9 mouse cellular contexts compared by ENCODE assay signal in genomic region chr19:7172051-7172866, GRCm38 (mm10). TPM values are rescaled to one million over a fixed set of nuclear protein-coding genes. Genes with fewer than 3 reads are reported as not detected.
A peak's percentile ranks its signal among the peaks of the same experiment; 100 is the strongest.
DNase-seq lines count a peak whose midpoint lies in the region; ATAC-seq and TF ChIP-seq lines count a peak whose summit lies in the region.
"Had no signal": no experiment of that assay in that cellular context is flagged by ENCODE, and none has a peak within 500 bp of the region (broad histone marks: within the 10 kb centered on the region; RNA-seq: fewer than 3 reads in every experiment).

No protein-coding gene starts in this region.

- no peak overlapping the region for H3K27ac ChIP-seq in liver, embryonic 12.5 days
- no peak overlapping the region for H3K27ac ChIP-seq in forebrain, postnatal 0 days (ENCODE audit: low read depth, low read length)

- TF ChIP-seq CTCF in forebrain, postnatal 0 days (IDR thresholded peaks at IDR 0.05; ENCODE audit: low read depth): no peak

- 36% methylated on average over 13 of the region's 13 CpGs for WGBS in liver, embryonic 12.5 days (ENCODE audit: insufficient replicate concordance)
- 8% methylated on average over 13 of the region's 13 CpGs for WGBS in forebrain, postnatal 0 days

- no peak overlapping the region for H3K9ac ChIP-seq in liver, embryonic 12.5 days
- H3K9ac ChIP-seq in forebrain, postnatal 0 days: no peak overlapping the region

- no peak overlapping the region for H3K4me2 ChIP-seq in liver, embryonic 12.5 days
- H3K4me2 ChIP-seq in forebrain, postnatal 0 days (ENCODE audit: low read depth): peak overlapping the region; percentile 13; the same call in 1 of the 2 replicates

- no peaks in the 10 kb centered on the region for H3K36me3 ChIP-seq in liver, embryonic 12.5 days
- H3K36me3 ChIP-seq in forebrain, postnatal 0 days (ENCODE audit: insufficient read depth): no peaks in the 10 kb centered on the region

- H3K9me3 ChIP-seq in liver, embryonic 12.5 days (replicated peaks): no peaks in the 10 kb centered on the region
- no peaks in the 10 kb centered on the region for H3K9me3 ChIP-seq in forebrain, postnatal 0 days (ENCODE audit: low read length)

- peaks cover 78% of the 10 kb centered on the region for H3K27me3 ChIP-seq in liver, embryonic 12.5 days (replicated peaks)
- H3K27me3 ChIP-seq in forebrain, postnatal 0 days (ENCODE audit: insufficient read depth, low read length): no peaks in the 10 kb centered on the region
- H3K27me3 ChIP-seq: Patski had no signal

- ATAC-seq in liver, embryonic 12.5 days: no peak; the same call in 1 of the 2 replicates
- ATAC-seq in forebrain, postnatal 0 days: peak; percentile 96
- no peak for ATAC-seq in granulocyte monocyte progenitor cell, adult 5-6 weeks (replicated peaks; ENCODE audit: poor library complexity, severe bottlenecking)

- DNase-seq in liver: peak; percentile 39
- DNase-seq in forebrain, postnatal 0 days: peak; percentile 83
- DNase-seq in kidney, postnatal 25 days: peak; percentile 72 to 88
- DNase-seq in lung, postnatal 10 days: peak; percentile 49
- peak; percentile 78 for DNase-seq in right cerebral cortex, postnatal 14 days
- no peak for DNase-seq in B cell, adult 2 months

- peaks cover 21% of the 10 kb centered on the region for H3K4me1 ChIP-seq in liver, embryonic 12.5 days
- H3K4me1 ChIP-seq in forebrain, postnatal 0 days (ENCODE audit: insufficient read depth): peaks cover 11% of the 10 kb centered on the region

- no peak overlapping the region for H3K4me3 ChIP-seq in liver, embryonic 12.5 days
- no peak overlapping the region for H3K4me3 ChIP-seq in forebrain, postnatal 0 days (ENCODE audit: low read depth, low read length)

RNA-seq across cellular contexts. Expression of gene Otub1, which starts 33.9 kb away (rescaled TPM):
- 85.0 and 85.2 TPM in 2 replicates for polyA plus RNA-seq in liver, embryonic 12.5 days (2016; fragmentation: Nextera tagmentation; extraction: Ambion mirVana)
- total RNA-seq in forebrain, postnatal 0 days (2014; rRNA removed): 248 and 252 TPM in 2 replicates
- 286 and 290 TPM in 2 replicates for polyA plus RNA-seq in forebrain, postnatal 0 days (2015; fragmentation: Nextera tagmentation; extraction: Ambion mirVana)
- 61.0 and 61.2 TPM in 2 replicates for total RNA-seq in granulocyte monocyte progenitor cell, adult 5-6 weeks (2014; fragmentation: Nextera tagmentation)
- 63.0 and 69.0 TPM in 2 replicates for total RNA-seq in granulocyte monocyte progenitor cell, adult 5-6 weeks (2017)

RNA-seq across cellular contexts. Expression of gene Cox8a, which starts 45.2 kb away (rescaled TPM):
- polyA plus RNA-seq in liver, embryonic 12.5 days (2016; fragmentation: Nextera tagmentation; extraction: Ambion mirVana): 915 and 936 TPM in 2 replicates
- total RNA-seq in forebrain, postnatal 0 days (2014; rRNA removed): 735 and 828 TPM in 2 replicates
- 1,247 and 1,523 TPM in 2 replicates for polyA plus RNA-seq in forebrain, postnatal 0 days (2015; fragmentation: Nextera tagmentation; extraction: Ambion mirVana)
- total RNA-seq in granulocyte monocyte progenitor cell, adult 5-6 weeks (2014; fragmentation: Nextera tagmentation): 854 and 878 TPM in 2 replicates
- 563 and 615 TPM in 2 replicates for total RNA-seq in granulocyte monocyte progenitor cell, adult 5-6 weeks (2017)

Comparison
In these comparisons a context has a peak if more than half of its experiments do, and no peak if none do; other contexts are left out.
1. DNase-seq: peak in liver (single experiment), forebrain, postnatal 0 days (single experiment), kidney, postnatal 25 days (2 of 2), lung, postnatal 10 days (single experiment) and right cerebral cortex, postnatal 14 days (single experiment); none in B cell, adult 2 months (0 of 2).